Mouse (Mus musculus): Measurements from ENCODE around the gene Mcpt9. TPM values are rescaled to one million over a fixed set of nuclear protein-coding genes. Genes with fewer than 3 reads are reported as not detected.
"Not testable (repeated sequence)": the region's sequence is repeated elsewhere in the genome, so short reads cannot be mapped to it uniquely, and the experiment has no call there.

Gene Mcpt9
- not detected in 2 replicates for polyA plus RNA-seq (2016; fragmentation: Nextera tagmentation; extraction: Ambion mirVana)

DNA sequence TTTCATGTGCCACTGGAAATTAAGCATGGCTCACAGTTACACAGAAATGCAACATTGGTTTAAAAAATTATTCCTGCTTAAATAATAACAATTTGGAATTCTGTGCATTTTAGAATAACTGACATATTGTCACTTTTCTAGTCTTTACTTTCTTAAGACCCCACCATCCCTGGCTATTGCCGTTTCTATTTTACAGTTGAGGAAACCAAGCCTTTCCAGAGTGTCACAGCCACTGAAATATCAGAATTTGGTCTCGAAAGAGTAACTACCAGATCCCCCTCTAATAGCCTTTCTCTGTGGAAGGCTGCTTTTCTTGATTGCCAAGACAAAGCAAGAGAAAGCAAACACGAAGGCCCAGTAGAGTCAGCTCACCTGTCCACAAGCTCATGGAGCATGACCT, at the start of gene Mcpt9:
Gene Mcpt9 (minus strand): TSS at position 101 of the 400 bp plus-strand sequence.
- 89% methylated on average over 3 of the region's 3 CpGs for WGBS
- H3K27me3 ChIP-seq (ENCODE audit: low read depth, poor library complexity, severe bottlenecking); H3K9me3 ChIP-seq (replicated peaks); H3K27ac ChIP-seq; H3K4me3 ChIP-seq; H3K4me1 ChIP-seq; DNase-seq (ENCODE audit: low spot score); H3K36me3 ChIP-seq: not testable (repeated sequence)

- H3K36me3 ChIP-seq; H3K4me3 ChIP-seq; H3K9me3 ChIP-seq (replicated peaks); H3K27ac ChIP-seq; DNase-seq (ENCODE audit: low spot score); H3K27me3 ChIP-seq (ENCODE audit: low read depth, poor library complexity, severe bottlenecking); H3K4me1 ChIP-seq: not testable (repeated sequence)
- whole genome bisulfite sequencing, result 73% methylated on average over 3 of the region's 3 CpGs
Measured at GRCm38 (mm10) chr14:56062213-56062612, 31.9 kb upstream of the Mcpt9 start, which contains the start of gene Mcpt4. Gene Mcpt4 (minus strand): TSS chr14:56062313.

DNA sequence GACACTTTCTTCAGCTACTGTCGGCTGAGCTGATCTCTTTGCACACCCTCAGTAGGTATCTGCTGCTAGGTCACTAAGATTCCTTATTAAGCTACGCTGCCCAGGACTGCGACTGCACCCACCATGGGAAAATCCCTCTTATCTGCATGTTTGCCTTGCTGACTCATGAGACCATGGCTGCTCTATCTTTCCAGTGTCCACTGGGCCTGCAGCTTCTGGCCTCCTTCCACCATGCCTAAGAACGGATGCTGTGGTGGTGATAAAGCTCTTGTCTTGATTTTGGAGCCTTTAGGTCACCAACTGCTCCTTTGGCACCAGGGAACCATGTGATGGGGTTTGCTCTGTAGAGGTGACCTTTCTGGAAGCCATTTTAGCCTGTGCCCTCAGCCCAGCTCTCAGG, 27.4 kb upstream of the Mcpt9 start:
- 88% methylated on average over 4 of the region's 4 CpGs for WGBS
- Histone ChIP-seq H3K27me3 (ENCODE audit: low read depth, poor library complexity, severe bottlenecking) (no peaks in the 10 kb centered on the region), H3K27ac (no peak overlapping the region), H3K4me1 (no peaks in the 10 kb centered on the region), H3K4me3 (no peak overlapping the region), H3K36me3 (no peaks in the 10 kb centered on the region), H3K9me3 (replicated peaks) (no peaks in the 10 kb centered on the region)
- no peak for DNase-seq (ENCODE audit: low spot score)

DNA sequence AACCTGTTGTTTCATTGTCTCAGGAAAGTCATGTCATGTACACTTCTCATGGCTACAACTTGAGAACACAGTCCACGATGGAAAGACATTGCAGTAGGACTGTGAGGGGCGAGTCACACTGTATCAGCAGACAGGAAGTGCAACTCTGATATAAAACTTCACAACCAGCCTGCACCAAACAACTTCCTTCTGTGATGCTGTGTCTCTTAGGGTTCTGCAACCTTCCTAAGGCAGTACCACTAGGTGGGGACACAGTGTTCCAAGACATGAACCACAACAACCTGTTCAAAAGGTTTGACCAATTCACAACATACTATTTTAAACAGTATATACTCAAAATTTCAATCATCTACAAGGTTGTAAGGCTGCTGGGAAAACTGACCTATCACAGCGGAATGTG, 25.1 kb upstream of the Mcpt9 start:
- Histone ChIP-seq H3K36me3 (no peaks in the 10 kb centered on the region), H3K27ac (no peak overlapping the region), H3K9me3 (replicated peaks) (no peaks in the 10 kb centered on the region), H3K4me1 (no peaks in the 10 kb centered on the region), H3K27me3 (ENCODE audit: low read depth, poor library complexity, severe bottlenecking) (no peaks in the 10 kb centered on the region), H3K4me3 (no peak overlapping the region)
- no peak for DNase-seq (ENCODE audit: low spot score)
- WGBS, result 88% methylated on average over 3 of the region's 3 CpGs

DNA sequence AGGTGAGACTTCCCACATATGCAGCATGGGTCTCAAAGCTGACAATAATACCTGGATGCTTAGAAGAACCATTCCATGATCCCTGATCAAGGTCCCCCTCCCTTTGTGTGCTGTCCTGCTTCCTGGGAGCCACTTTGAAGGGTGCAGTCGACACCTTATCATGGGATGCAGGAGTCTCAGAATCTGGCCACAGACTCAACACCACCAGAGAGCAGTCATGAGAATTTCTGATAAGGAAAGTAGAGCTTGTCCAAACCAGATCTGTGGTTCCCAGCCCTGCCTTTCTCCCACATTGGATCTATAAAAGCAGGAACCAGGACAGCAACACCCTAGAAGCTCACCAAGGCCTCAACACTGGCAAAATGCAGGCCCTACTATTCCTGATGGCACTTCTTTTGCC, 11.5 kb upstream of the Mcpt9 start, which contains the start of gene Mcpt2:
Gene Mcpt2 (plus strand): TSS at position 250 of the 400 bp plus-strand sequence.
- not testable (repeated sequence) for H3K27me3 ChIP-seq (ENCODE audit: low read depth, poor library complexity, severe bottlenecking); H3K4me3 ChIP-seq; H3K27ac ChIP-seq; H3K4me1 ChIP-seq; DNase-seq (ENCODE audit: low spot score); H3K9me3 ChIP-seq (replicated peaks); H3K36me3 ChIP-seq
- 77% methylated on average over 1 of the region's 1 CpGs for WGBS

DNA sequence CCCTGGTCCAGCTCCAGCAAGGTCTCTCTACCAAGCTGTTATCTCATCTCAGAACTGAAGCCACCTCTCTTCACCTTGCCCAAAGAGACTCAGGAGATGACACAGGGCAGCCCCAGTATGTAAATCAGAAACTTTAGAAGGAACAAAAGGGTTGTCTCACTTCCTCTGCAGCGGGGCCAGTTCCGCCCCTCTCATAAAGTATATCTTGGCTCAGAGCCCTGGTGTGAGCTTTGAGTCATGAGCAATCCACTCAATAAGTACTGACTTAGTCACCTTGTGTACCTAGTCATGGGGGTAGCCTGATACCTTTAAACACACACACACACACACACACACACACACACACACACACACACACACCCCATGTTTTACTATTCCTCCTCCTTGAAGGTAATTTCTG, 4.1 kb upstream of the Mcpt9 start:
- Histone ChIP-seq H3K27ac (no peak overlapping the region), H3K9me3 (replicated peaks) (no peaks in the 10 kb centered on the region), H3K4me3 (no peak overlapping the region), H3K4me1 (no peaks in the 10 kb centered on the region), H3K27me3 (ENCODE audit: low read depth, poor library complexity, severe bottlenecking) (no peaks in the 10 kb centered on the region), H3K36me3 (no peaks in the 10 kb centered on the region)
- no peak for DNase-seq (ENCODE audit: low spot score)
- 85% methylated on average over 2 of the region's 2 CpGs for WGBS

DNA sequence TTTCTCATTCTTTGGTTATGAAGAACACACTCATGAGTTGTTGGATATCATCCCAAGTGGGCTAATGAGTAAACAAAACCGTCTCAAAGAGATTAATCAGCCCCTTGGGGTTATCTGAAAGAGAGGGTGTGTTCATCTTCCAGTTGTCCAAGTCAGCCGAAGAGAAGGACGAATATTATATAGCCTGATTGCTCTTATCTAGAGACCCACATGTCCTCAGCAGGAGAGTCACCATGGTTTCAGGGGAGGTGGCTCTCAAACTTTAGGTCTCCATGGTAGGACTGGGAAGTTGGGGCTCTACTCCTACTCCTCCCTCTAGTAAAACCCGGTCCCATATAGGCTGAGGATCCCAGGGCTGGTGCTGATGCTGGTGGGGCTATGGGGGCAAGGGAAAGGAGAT, 9.0 kb downstream of the Mcpt9 start:
- not testable (repeated sequence) for H3K27ac ChIP-seq; H3K36me3 ChIP-seq; H3K4me1 ChIP-seq; H3K4me3 ChIP-seq; H3K9me3 ChIP-seq (replicated peaks); H3K27me3 ChIP-seq (ENCODE audit: low read depth, poor library complexity, severe bottlenecking); DNase-seq (ENCODE audit: low spot score)
- WGBS, result 79% methylated on average over 4 of the region's 4 CpGs

GRCm38 (mm10) chr14:56019446-56019845, 10.8 kb downstream of the Mcpt9 start:
- no peaks in the 10 kb centered on the region for H3K27me3 ChIP-seq (ENCODE audit: low read depth, poor library complexity, severe bottlenecking)
- no peaks in the 10 kb centered on the region for H3K9me3 ChIP-seq (replicated peaks)
- DNase-seq (ENCODE audit: low spot score), result no peak
- no peaks in the 10 kb centered on the region for H3K4me1 ChIP-seq
- no peak overlapping the region for H3K4me3 ChIP-seq
- no peak overlapping the region for H3K27ac ChIP-seq
- no peaks in the 10 kb centered on the region for H3K36me3 ChIP-seq
- WGBS, result 91% methylated on average over 1 of the region's 1 CpGs

DNA sequence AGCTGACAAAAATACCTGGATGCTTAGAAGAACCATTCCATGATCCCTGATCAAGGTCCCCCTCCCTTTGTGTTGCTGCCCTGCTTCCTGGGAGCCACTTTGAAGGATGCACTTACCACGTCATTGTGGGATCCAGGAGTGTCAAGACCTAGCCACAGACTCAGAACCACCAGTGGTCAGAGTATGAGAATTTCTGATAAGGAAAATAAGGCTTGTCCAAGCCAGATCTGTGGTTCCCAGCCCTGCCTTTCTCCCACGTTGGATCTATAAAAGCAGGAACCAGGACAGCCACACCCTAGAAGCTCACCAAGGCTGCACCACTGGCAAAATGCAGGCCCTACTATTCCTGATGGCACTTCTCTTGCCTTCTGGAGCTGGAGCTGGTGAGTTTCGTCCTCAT, 12.6 kb downstream of the Mcpt9 start, which contains the start of gene Mcpt1:
Gene Mcpt1 (plus strand): TSS at position 301 of the 400 bp plus-strand sequence.
- H3K4me3 ChIP-seq; H3K36me3 ChIP-seq; H3K27ac ChIP-seq; DNase-seq (ENCODE audit: low spot score); H3K9me3 ChIP-seq (replicated peaks); H3K4me1 ChIP-seq; H3K27me3 ChIP-seq (ENCODE audit: low read depth, poor library complexity, severe bottlenecking): not testable (repeated sequence)
- 75% methylated on average over 3 of the region's 3 CpGs for WGBS

DNA sequence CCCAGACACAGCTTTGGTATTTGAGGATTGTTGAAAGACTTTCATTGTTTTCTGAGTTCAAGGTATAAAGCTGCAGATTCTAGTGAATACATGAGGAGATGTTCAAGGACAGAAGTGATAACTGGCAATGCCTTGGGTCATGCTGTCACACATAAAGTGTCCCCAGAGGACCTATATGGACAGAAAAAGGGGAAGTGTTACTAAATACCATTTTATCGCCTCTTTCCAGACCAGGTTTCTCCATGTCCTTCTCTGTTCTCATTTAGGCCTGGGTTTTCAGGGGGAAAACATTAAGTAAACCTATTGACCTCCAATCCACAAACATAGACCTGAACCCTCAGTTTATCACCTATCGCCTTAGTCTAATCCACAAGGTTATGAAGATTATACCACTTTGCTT, 16.4 kb downstream of the Mcpt9 start:
- DNase-seq (ENCODE audit: low spot score), result no peak
- Histone ChIP-seq H3K27ac (no peak overlapping the region), H3K27me3 (ENCODE audit: low read depth, poor library complexity, severe bottlenecking) (no peaks in the 10 kb centered on the region), H3K4me1 (no peaks in the 10 kb centered on the region), H3K4me3 (no peak overlapping the region), H3K36me3 (no peaks in the 10 kb centered on the region), H3K9me3 (replicated peaks) (no peaks in the 10 kb centered on the region)
- WGBS, result 92% methylated on average over 2 of the region's 2 CpGs

GRCm38 (mm10) chr14:56013147-56013546, 17.1 kb downstream of the Mcpt9 start:
- H3K9me3 ChIP-seq (replicated peaks), result no peaks in the 10 kb centered on the region
- DNase-seq (ENCODE audit: low spot score), result no peak
- no peak overlapping the region for H3K4me3 ChIP-seq
- 65% methylated on average over 3 of the region's 3 CpGs for WGBS
- no peaks in the 10 kb centered on the region for H3K36me3 ChIP-seq
- H3K27me3 ChIP-seq (ENCODE audit: low read depth, poor library complexity, severe bottlenecking), result no peaks in the 10 kb centered on the region
- no peaks in the 10 kb centered on the region for H3K4me1 ChIP-seq
- no peak overlapping the region for H3K27ac ChIP-seq

GRCm38 (mm10) chr14:55987464-55987863, 42.8 kb downstream of the Mcpt9 start:
- not testable (repeated sequence) for H3K27me3 ChIP-seq (ENCODE audit: low read depth, poor library complexity, severe bottlenecking); H3K4me3 ChIP-seq; H3K9me3 ChIP-seq (replicated peaks); H3K4me1 ChIP-seq; H3K27ac ChIP-seq; DNase-seq (ENCODE audit: low spot score); H3K36me3 ChIP-seq
- WGBS, result 91% methylated on average over 2 of the region's 3 CpGs

Measured in limb, embryonic 10.5 days (tissue).